Mouse (Mus musculus) limb, embryonic 15.5 days (tissue): Measurements from ENCODE around the gene Nxph1. TPM values are rescaled to one million over a fixed set of nuclear protein-coding genes. Genes with fewer than 3 reads are reported as not detected.
A peak's percentile ranks its signal among the peaks of the same experiment; 100 is the strongest.

Experiments
- ATAC-seq: fragments of 200-750 bp; cut with Nextera tagmentation; 2 replicates; pipeline ENCODE4 v1.8.0; 2017; ENCODE audit warnings: low read depth, moderate TSS enrichment; ENCODE audit not compliant: insufficient number of reproducible peaks, low FRiP score, low TSS enrichment
- H3K27ac ChIP-seq: fragments of 300-500 bp; sonication (generic); 2 replicates; pipeline ENCODE4 v1.5.1; 2015; ENCODE audit warnings: moderate library complexity, mild to moderate bottlenecking, inconsistent platforms
- H3K27me3 ChIP-seq: fragments of 300-500 bp; sonication (generic); 2 replicates; pipeline ENCODE4 v1.6.1; 2015; ENCODE audit warnings: inconsistent platforms
- H3K36me3 ChIP-seq: fragments of 300-500 bp; sonication (generic); 2 replicates; pipeline ENCODE4 v1.6.1; 2015; ENCODE audit warnings: inconsistent platforms
- H3K4me1 ChIP-seq: fragments of 300-500 bp; sonication (generic); 2 replicates; pipeline ENCODE4 v1.6.1; 2015; ENCODE audit warnings: inconsistent platforms
- H3K4me2 ChIP-seq: fragments of 300-500 bp; sonication (generic); 2 replicates; pipeline ENCODE4 v1.6.1; 2015; ENCODE audit warnings: mild to moderate bottlenecking, inconsistent platforms
- H3K4me3 ChIP-seq: fragments of 300-500 bp; sonication (generic); 2 replicates; pipeline ENCODE4 v1.5.1; 2015; ENCODE audit warnings: mild to moderate bottlenecking, inconsistent platforms
- H3K9ac ChIP-seq: fragments of 300-500 bp; sonication (generic); 2 replicates; pipeline ENCODE4 v1.6.1; 2015; ENCODE audit warnings: inconsistent platforms
- H3K9me3 ChIP-seq: fragments of 300-500 bp; sonication (generic); 2 replicates; pipeline ENCODE4 v1.6.1; 2016; ENCODE audit warnings: inconsistent platforms
- WGBS: fragments of 180-500 bp; shearing (Covaris S2); methylation state at CpG from one replicate; pipeline ENCODE4 v1.1.7; 2015; 5-methylcytosine and 5-hydroxymethylcytosine counted together
- polyA plus RNA-seq: library from polyadenylated mRNA; unstranded; fragments of >200 nt; fragmentation: Nextera tagmentation; extraction: Ambion mirVana; gene quantifications from 2 replicates; pipeline ENCODE4 v1.2.1, GENCODE M21; 2015

The Nxph1 gene
- polyA plus RNA-seq, 1 experiment from 2014 or later: 3.1 TPM

- ATAC-seq: 0 out of 2 replicates have a peak, but pooled peaks have one; percentile 44
- no peak overlapping the region for H3K9ac ChIP-seq
- peaks cover 3% of the 10 kb centered on the region; the same call in 1 of the 2 replicates for H3K4me1 ChIP-seq
- WGBS: 32% methylated on average over 12 of the region's 12 CpGs
- H3K36me3 ChIP-seq: no peaks in the 10 kb centered on the region
- H3K4me2 ChIP-seq: peak overlapping the region; percentile 11; the same call in 1 of the 2 replicates
- H3K27ac ChIP-seq: peak overlapping the region; percentile 70
- H3K4me3 ChIP-seq: no peak overlapping the region
- H3K9me3 ChIP-seq: no peaks in the 10 kb centered on the region
- no peaks in the 10 kb centered on the region for H3K27me3 ChIP-seq
These were observed 48.2 kb downstream of the Nxph1 start for GRCm38 (mm10) chr6:8996301-8996943.

GRCm38 (mm10) chr6:8997326-8997725, 49.1 kb downstream of the Nxph1 start:
- WGBS: 52% methylated on average over 2 of the region's 2 CpGs
- H3K9me3 ChIP-seq: no peaks in the 10 kb centered on the region
- H3K4me3 ChIP-seq: no peak overlapping the region
- no peaks in the 10 kb centered on the region for H3K27me3 ChIP-seq
- 0 out of 2 replicates have a peak overlapping the region, but pooled peaks have one; percentile 70 for H3K27ac ChIP-seq
- H3K36me3 ChIP-seq: no peaks in the 10 kb centered on the region
- peaks cover 3% of the 10 kb centered on the region; the same call in 1 of the 2 replicates for H3K4me1 ChIP-seq
- H3K4me2 ChIP-seq: no peak overlapping the region
- no peak for ATAC-seq
- no peak overlapping the region for H3K9ac ChIP-seq

- Histone ChIP-seq H3K4me1 (no peaks in the 10 kb centered on the region), H3K4me3 (no peak overlapping the region), H3K27me3 (no peaks in the 10 kb centered on the region), H3K9me3 (no peaks in the 10 kb centered on the region), H3K27ac (no peak overlapping the region), H3K4me2 (no peak overlapping the region), H3K36me3 (no peaks in the 10 kb centered on the region), H3K9ac (no peak overlapping the region)
- no peak for ATAC-seq
- 29% methylated on average over 3 of the region's 3 CpGs for WGBS
These were observed 54.5 kb downstream of the Nxph1 start for GRCm38 (mm10) chr6:9002686-9003085.

- Histone ChIP-seq H3K36me3 (no peaks in the 10 kb centered on the region), H3K27ac (no peak overlapping the region), H3K9ac (no peak overlapping the region), H3K4me2 (no peak overlapping the region), H3K4me1 (no peaks in the 10 kb centered on the region), H3K4me3 (no peak overlapping the region), H3K9me3 (no peaks in the 10 kb centered on the region), H3K27me3 (no peaks in the 10 kb centered on the region)
- ATAC-seq: no peak
- 82% methylated on average over 1 of the region's 1 CpGs for WGBS
These were observed 78.4 kb downstream of the Nxph1 start for GRCm38 (mm10) chr6:9026631-9027030.

- WGBS: 62% methylated on average over 4 of the region's 4 CpGs
- Histone ChIP-seq H3K27me3 (no peaks in the 10 kb centered on the region), H3K9ac (no peak overlapping the region), H3K9me3 (no peaks in the 10 kb centered on the region), H3K27ac (no peak overlapping the region), H3K4me2 (no peak overlapping the region), H3K36me3 (no peaks in the 10 kb centered on the region), H3K4me3 (no peak overlapping the region), H3K4me1 (no peaks in the 10 kb centered on the region)
- no peak for ATAC-seq
These were observed 78.9 kb downstream of the Nxph1 start for GRCm38 (mm10) chr6:9027146-9027545.

GRCm38 (mm10) chr6:9028501-9028900, 80.3 kb downstream of the Nxph1 start:
- 92% methylated on average over 1 of the region's 1 CpGs for WGBS
- Histone ChIP-seq H3K9ac (no peak overlapping the region), H3K4me1 (no peaks in the 10 kb centered on the region), H3K27ac (no peak overlapping the region), H3K4me3 (no peak overlapping the region), H3K36me3 (no peaks in the 10 kb centered on the region), H3K9me3 (no peaks in the 10 kb centered on the region), H3K4me2 (no peak overlapping the region), H3K27me3 (no peaks in the 10 kb centered on the region)
- ATAC-seq: no peak

- Histone ChIP-seq H3K9me3 (no peaks in the 10 kb centered on the region), H3K27me3 (no peaks in the 10 kb centered on the region), H3K9ac (no peak overlapping the region), H3K4me2 (no peak overlapping the region), H3K36me3 (no peaks in the 10 kb centered on the region), H3K27ac (no peak overlapping the region), H3K4me3 (no peak overlapping the region), H3K4me1 (0 out of 2 replicates have a peak, but pooled peaks cover 2% of the 10 kb centered on the region)
- 92% methylated on average over 1 of the region's 1 CpGs for WGBS
- no peak for ATAC-seq
These were observed 91.1 kb downstream of the Nxph1 start for GRCm38 (mm10) chr6:9039286-9039685.

- ATAC-seq: no peak
- 69% methylated on average over 3 of the region's 3 CpGs for WGBS
- Histone ChIP-seq H3K27ac (no peak overlapping the region), H3K4me3 (no peak overlapping the region), H3K27me3 (no peaks in the 10 kb centered on the region), H3K4me1 (0 out of 2 replicates have a peak, but pooled peaks cover 2% of the 10 kb centered on the region), H3K4me2 (no peak overlapping the region), H3K9ac (no peak overlapping the region), H3K9me3 (no peaks in the 10 kb centered on the region), H3K36me3 (no peaks in the 10 kb centered on the region)
These were observed 92.8 kb downstream of the Nxph1 start for GRCm38 (mm10) chr6:9040991-9041390.

GRCm38 (mm10) chr6:9042391-9042790, 94.2 kb downstream of the Nxph1 start:
- no peak for ATAC-seq
- Histone ChIP-seq H3K27ac (no peak overlapping the region), H3K4me2 (no peak overlapping the region), H3K9me3 (no peaks in the 10 kb centered on the region), H3K36me3 (no peaks in the 10 kb centered on the region), H3K4me1 (0 out of 2 replicates have a peak, but pooled peaks cover 2% of the 10 kb centered on the region), H3K9ac (no peak overlapping the region), H3K27me3 (no peaks in the 10 kb centered on the region), H3K4me3 (no peak overlapping the region)
- WGBS: 31% methylated on average over 1 of the region's 1 CpGs

- H3K27ac ChIP-seq: no peak overlapping the region
- H3K27me3 ChIP-seq: no peaks in the 10 kb centered on the region
- H3K4me2 ChIP-seq: no peak overlapping the region
- WGBS: 26% methylated on average over 2 of the region's 2 CpGs
- H3K4me1 ChIP-seq: no peaks in the 10 kb centered on the region
- H3K4me3 ChIP-seq: no peak overlapping the region
- no peaks in the 10 kb centered on the region for H3K36me3 ChIP-seq
- H3K9me3 ChIP-seq: no peaks in the 10 kb centered on the region
- H3K9ac ChIP-seq: no peak overlapping the region
- no peak for ATAC-seq
These were observed 98.6 kb downstream of the Nxph1 start for GRCm38 (mm10) chr6:9046815-9047214.

- ATAC-seq: no peak
- Histone ChIP-seq H3K27me3 (no peaks in the 10 kb centered on the region), H3K9me3 (no peaks in the 10 kb centered on the region), H3K36me3 (no peaks in the 10 kb centered on the region), H3K4me3 (no peak overlapping the region), H3K4me1 (no peaks in the 10 kb centered on the region), H3K9ac (no peak overlapping the region), H3K27ac (no peak overlapping the region), H3K4me2 (no peak overlapping the region)
- WGBS: 81% methylated on average over 4 of the region's 4 CpGs
These were observed 113.3 kb downstream of the Nxph1 start for GRCm38 (mm10) chr6:9061261-9062105.

- Histone ChIP-seq H3K4me3 (no peak overlapping the region), H3K27ac (no peak overlapping the region), H3K4me2 (no peak overlapping the region), H3K4me1 (no peaks in the 10 kb centered on the region), H3K9me3 (no peaks in the 10 kb centered on the region), H3K27me3 (no peaks in the 10 kb centered on the region), H3K36me3 (no peaks in the 10 kb centered on the region), H3K9ac (no peak overlapping the region)
- WGBS: 81% methylated on average over 3 of the region's 3 CpGs
- ATAC-seq: no peak
These were observed 118.2 kb downstream of the Nxph1 start for GRCm38 (mm10) chr6:9066435-9066834.
